Mouse (Mus musculus) hematopoietic stem cell, adult 5-6 weeks (primary cell): ENCODE results near the gene Cyp4f39. TPM values are rescaled to one million over a fixed set of nuclear protein-coding genes. Genes with fewer than 3 reads are reported as not detected.
"Not testable (repeated sequence)": the region's sequence is repeated elsewhere in the genome, so short reads cannot be mapped to it uniquely, and the experiment has no call there.

Experiments used
- ATAC-seq, 2 experiments: fragments of 125-278 bp in 1 of 2; replicated peaks in 1 of 2; 2 replicates each; pipeline ENCODE4 v1.8.0; 2016 to 2017; ENCODE audit warnings: inconsistent platforms in 2 of 2, mild to moderate bottlenecking in 2 of 2, moderate number of reproducible peaks in 2 of 2, low read depth in 1 of 2, moderate TSS enrichment in 1 of 2; ENCODE audit not compliant: low FRiP score in 2 of 2, poor library complexity in 2 of 2, severe bottlenecking in 2 of 2, insufficient read depth in 1 of 2, low TSS enrichment in 1 of 2
- total RNA-seq: library from RNA; stranded (forward); fragments of 172-1452, 232-1000 nt; gene quantifications from 2 replicates; pipeline ENCODE4 v1.2.3, GENCODE M21; 2017

The Cyp4f39 gene
- total RNA-seq, 1 experiment from 2014 or later, result 0.99 TPM

DNA sequence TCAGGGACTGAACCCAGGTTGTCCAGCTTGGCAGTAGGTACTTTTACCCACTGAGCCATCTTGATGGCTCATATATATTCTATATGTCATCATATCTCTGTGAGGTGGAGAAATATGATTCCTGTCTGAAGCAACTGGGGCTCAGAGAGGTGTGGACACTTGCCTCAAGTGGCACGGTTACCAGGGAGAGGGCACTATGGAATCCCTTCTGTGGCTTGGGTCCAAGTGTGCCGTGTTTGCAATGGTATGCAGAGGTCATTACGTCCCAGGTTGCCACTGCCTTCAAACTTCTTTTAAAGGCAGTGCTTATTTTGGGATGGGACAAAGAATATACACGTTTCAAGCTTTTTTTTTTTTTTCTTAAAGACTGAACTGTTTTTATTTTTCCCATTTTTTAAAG is 1.7 kb downstream of the Cyp4f39 start:
- ATAC-seq, result no peak

DNA sequence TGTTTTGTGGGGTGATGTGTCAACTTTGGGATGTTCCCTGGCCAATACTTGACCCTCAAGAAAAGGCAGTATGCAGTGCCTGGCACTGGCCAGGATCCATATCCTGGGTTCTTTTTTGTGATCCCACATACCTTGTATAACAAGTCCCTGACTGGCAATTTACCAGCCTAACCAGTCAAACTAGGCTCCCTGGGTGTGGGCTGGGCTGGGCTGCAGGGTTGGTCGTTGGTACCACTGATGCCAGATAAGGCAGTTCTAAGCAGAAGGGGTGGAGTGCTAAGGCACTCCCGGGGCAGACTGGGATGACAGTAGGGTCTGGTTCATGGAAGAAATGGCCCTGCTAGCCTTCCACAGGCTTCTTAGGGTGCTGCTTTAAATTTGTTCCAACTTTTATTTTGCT is 2.5 kb downstream of the Cyp4f39 start:
- ATAC-seq, result no peak

GRCm38 (mm10) chr17:32468494-32468893 is 16.0 kb downstream of the Cyp4f39 start:
- ATAC-seq, result no peak

DNA sequence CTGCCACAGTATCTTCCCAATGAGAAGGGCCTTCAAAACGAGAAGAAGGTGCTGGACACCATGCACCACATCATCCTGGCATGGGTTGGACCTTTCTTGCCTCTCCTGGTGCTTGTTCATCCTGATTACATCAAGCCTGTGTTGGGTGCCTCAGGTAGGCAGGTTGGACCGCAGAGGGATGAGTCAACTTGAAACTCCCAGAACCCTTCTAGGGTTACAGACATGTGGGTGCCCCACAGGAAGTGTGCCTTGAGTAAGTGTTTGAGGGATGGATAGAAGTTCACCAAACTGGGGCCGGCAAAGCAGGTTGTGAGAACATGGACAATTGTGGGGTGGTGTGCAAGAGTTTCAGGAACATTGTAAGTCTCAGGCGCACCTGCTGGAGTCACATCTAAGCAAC is 18.3 kb downstream of the Cyp4f39 start:
- ATAC-seq, result no peak

DNA sequence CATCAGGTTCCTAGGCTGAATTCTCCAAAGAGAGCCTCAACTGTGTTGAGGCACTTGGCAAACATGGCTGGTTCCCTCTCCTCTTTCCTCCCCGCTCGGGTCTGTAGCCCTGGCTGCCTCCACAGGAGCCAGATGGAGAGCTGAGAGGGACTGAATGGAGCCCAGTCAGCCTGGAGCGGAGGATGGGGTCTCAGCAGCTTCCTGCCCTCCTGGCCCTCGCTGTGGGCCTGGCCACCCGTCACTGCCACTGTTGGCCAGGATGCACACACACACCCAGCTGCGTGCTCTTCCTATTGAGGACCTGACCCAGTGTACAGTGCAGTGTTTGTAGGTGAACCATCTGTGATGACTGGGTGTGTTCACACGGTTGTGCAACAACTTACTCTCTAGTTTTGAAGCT is 19.7 kb downstream of the Cyp4f39 start:
- no peak for ATAC-seq

DNA sequence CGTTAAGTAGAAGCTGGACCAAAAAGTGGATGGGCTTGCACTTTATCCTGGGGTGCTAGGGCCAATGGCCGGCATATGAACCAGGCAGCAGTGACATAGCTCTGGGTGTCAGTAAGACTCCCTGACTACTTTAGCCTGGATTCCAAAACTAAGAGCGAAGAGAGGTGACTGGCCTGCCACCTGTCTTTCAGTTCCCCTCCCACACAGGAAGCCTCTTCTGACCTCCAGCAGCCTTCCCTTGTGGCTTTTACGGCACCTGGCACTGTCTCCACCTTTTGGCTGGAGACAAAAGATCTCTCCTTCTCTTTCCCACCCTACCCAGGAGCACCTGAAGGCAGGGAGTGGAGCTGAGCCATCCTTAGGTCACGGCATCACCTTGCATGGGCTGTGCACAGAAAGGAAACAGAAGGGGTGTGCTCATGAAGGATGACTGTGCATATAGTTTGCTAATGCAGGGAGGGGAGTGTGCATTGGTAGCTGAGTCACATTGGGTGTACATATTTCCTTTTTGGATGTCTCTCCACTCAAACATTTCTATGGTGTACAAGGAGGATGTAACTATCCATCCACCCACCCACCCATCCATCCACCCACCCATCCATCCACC is 22.5 kb downstream of the Cyp4f39 start:
- peak; percentile 37 to 51; a peak in 1 of 4 replicates for ATAC-seq

DNA sequence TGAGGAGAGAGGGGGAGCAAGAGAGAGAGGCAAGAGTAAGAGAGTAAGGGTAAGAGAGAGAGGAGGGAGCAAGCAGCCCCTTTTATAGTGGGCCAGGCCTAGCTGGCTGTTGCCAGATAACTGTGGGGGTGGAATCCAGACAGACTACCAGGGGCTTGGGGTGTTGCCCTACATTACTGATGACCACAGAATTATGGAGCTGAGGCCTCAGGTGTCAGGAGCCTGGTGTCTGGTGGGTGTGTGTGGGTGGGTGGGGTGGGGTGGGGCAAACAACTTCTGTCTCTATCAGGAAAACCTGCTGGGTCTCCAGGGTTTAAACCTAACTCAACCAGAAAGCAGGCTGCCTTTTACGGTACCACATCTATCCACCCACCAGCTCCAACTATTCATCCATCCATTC is 24.7 kb downstream of the Cyp4f39 start:
- ATAC-seq, result no peak

DNA sequence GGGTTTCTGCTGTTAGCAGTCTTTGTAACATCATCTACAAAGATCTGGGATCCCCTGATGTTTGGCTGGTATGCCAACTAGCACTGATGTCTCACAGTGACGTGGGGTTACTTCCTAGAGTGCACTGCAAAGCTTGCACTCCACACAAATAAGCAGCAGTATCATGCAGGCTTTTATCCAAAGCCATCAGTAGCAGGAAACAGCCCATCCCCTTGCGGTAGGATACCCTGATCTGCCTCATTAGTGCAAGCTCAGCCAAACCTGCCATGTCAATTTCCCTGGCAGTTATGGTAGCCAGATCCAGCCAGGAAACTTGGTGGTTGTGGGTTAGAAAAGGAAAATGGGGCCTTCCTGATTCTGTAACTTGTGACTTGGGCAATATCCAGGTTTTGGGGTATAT is 26.2 kb downstream of the Cyp4f39 start:
- peak; percentile 57 to 71 for ATAC-seq

- ATAC-seq, result peak; percentile 61 to 68
Measured at GRCm38 (mm10) chr17:32479554-32480506, 27.3 kb downstream of the Cyp4f39 start.

GRCm38 (mm10) chr17:32481766-32482165 is 29.2 kb downstream of the Cyp4f39 start:
- no peak for ATAC-seq

DNA sequence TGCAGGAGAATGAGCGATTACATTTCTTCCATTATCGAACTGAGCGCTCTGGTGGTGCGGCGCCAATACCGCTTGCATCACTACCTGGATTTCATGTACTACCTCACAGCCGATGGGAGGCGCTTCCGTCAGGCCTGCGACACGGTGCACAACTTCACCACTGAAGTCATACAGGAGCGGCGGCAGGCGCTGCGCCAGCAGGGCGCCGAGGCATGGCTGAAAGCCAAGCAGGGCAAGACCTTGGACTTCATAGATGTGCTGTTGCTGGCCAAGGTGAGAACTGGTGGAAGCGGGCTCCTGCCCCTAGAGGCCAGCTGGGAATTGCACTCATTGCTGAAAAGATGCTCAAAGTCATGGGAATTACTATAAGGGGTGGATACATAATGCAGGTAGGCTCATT is 30.7 kb downstream of the Cyp4f39 start:
- peak; percentile 38 to 59; a peak in 3 of 4 replicates for ATAC-seq

DNA sequence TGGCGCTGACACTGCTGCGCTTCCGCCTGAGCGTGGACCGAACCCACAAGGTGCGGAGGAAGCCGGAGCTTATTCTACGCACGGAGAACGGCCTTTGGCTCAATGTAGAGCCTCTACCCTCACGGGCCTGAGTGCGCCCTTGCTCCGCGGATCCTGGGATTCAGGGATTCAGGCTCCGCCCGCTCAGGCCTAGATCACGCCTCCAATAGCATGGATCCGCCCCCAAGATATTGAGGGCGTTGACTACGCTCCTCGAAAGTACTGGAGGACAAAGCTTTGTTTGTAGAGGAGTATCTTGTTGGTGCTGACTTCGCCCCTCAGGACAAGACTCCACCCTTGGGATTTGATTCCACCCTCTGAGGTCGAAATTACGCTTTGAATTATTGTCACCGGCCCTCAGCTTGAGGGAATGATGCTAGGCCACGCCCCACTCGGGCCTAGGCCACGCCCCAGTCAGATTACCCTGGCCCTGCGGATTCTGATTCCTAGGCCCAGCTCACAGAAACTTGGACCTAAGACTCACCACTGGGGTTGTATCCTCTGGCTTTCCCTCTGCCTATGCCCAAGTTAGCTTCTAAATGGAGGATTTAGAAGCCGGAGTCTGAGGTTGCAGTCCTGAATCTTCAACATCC is 39.9 kb downstream of the Cyp4f39 start:
- peak; percentile 28 to 47; a peak in 3 of 4 replicates for ATAC-seq

- ATAC-seq, result peak; percentile 83 to 91
Measured at GRCm38 (mm10) chr17:32494601-32495000, 42.1 kb downstream of the Cyp4f39 start.

DNA sequence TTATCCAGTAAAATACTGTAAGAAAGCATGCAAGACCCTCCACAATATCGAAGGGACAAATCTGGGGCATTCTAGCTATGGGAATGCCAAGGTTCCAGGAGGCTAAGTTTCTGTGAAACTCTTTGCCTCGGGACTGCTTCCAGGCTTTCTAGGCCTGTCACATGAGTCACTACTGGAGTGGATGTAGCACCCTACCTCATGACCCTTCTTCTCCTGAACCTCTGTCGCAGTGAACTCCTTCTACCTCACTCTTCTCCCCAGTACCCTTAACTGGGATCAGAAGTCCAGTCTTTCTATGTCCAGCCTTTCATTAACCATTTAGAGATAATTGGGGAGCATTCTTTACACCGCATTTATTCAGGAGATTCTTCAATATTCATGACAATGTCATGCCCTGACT is 48.0 kb downstream of the Cyp4f39 start:
- ATAC-seq, result not testable (repeated sequence)

GRCm38 (mm10) chr17:32501051-32501450 is 48.5 kb downstream of the Cyp4f39 start:
- ATAC-seq, result no peak

GRCm38 (mm10) chr17:32503111-32503510 is 50.6 kb downstream of the Cyp4f39 start:
- ATAC-seq, result no peak

DNA sequence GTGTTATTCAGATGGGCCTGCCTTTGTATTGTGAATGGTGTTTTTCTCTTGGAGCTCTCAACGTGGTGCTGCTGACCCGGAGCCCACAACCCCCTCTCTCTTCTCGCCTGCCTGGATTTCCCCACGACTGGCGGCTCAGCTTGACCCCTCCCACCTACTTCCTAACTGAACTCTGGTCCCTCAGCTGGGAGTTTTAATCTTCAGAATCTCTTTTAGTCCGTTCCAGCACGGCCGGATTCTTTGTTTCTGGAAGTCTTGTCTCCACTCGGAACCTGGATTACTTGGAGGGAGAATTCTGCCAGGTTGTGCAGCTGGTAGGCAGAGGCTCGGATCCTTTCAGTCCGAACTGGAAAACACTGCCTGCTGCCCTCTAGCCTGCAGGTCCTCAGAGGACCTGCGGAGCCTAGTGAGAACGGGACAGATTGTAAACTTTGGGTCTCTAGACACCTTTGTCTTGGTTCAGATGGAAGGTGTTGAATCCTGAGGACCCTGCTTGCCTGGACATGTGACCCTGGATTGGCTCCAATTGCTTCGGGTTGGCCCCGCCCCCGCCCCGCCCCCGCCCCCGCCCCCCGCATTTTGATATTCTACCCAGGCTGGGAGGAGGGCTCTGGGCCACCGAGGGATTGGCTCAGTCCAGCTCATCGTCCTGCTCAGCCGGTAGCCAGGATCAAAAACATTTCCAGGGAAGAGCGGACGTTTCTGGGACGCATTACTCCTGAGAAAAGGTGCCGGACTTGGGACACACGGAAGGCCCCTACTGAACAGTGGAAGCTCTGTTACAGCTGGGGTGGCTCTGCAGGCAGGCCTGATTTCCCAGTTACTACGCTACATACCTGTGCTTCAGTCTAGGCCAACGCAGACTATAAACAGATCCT is 53.6 kb downstream of the Cyp4f39 start, which contains the start of gene Cyp4f17:
Cyp4f17 (plus strand) TSS at position 200 of the 878 bp plus-strand sequence.
- ATAC-seq, result peak; percentile 42 to 52
